Mouse (Mus musculus): ENCODE measurements around the gene En1.
A peak's percentile ranks its signal among the peaks of the same experiment; 100 is the strongest.

En1 gene

GRCm38 (mm10) chr1:120626930-120627621 lies 24.9 kb downstream of the En1 start:
- DNase-seq (ENCODE audit: extremely low spot score) = no peak

GRCm38 (mm10) chr1:120627622-120628001 lies 25.4 kb downstream of the En1 start:
- DNase-seq (ENCODE audit: extremely low spot score) = no peak

GRCm38 (mm10) chr1:120628821-120629220 lies 26.6 kb downstream of the En1 start:
- DNase-seq (ENCODE audit: extremely low spot score) = no peak

GRCm38 (mm10) chr1:120643380-120643779 lies 41.2 kb downstream of the En1 start:
- no peak for DNase-seq (ENCODE audit: extremely low spot score)

- peak; percentile 44 for DNase-seq (ENCODE audit: extremely low spot score)
These were observed 41.9 kb downstream of the En1 start for GRCm38 (mm10) chr1:120643848-120644711.

GRCm38 (mm10) chr1:120644755-120645154 lies 42.5 kb downstream of the En1 start:
- DNase-seq (ENCODE audit: extremely low spot score) = no peak

- DNase-seq (ENCODE audit: extremely low spot score) = no peak
These were observed 47.9 kb downstream of the En1 start for GRCm38 (mm10) chr1:120650068-120650467.

- no peak for DNase-seq (ENCODE audit: extremely low spot score)
These were observed 49.8 kb downstream of the En1 start for GRCm38 (mm10) chr1:120651997-120652396.

GRCm38 (mm10) chr1:120654950-120655396 lies 52.8 kb downstream of the En1 start:
- DNase-seq (ENCODE audit: extremely low spot score) = no peak

Data from embryo, embryonic 9.5 days (tissue).